Mouse (Mus musculus): ENCODE results near the gene Il2. TPM values are rescaled to one million over a fixed set of nuclear protein-coding genes. Genes with fewer than 3 reads are reported as not detected.

The Il2 gene
- total RNA-seq, 2 experiments from 2014 or later: not detected

Other genes with a start within 250 kb of the Il2 start
- gene Adad1, start 62.4 kb downstream of the Il2 start, total RNA-seq (2021): not detected
- under 1 TPM in 1 of 2 experiments, not detected in 1; 0.23 TPM for gene Il21, start 106.7 kb upstream of the Il2 start, total RNA-seq (2021)
- 1 to 10 TPM; 5.2 to 6.3 TPM for gene Bbs12, start 186.6 kb upstream of the Il2 start, total RNA-seq (2021)
- 10 to 100 TPM in 1 of 2 experiments, 1 to 10 TPM in 1; 9.0 to 13.3 TPM for gene Cetn4, start 186.7 kb upstream of the Il2 start, total RNA-seq (2021)
- 10 to 100 TPM in 1 of 2 experiments, 1 to 10 TPM in 1; 8.4 to 11.4 TPM for gene Fgf2, start 222.4 kb upstream of the Il2 start, total RNA-seq (2021)